Mouse (Mus musculus) hindbrain, postnatal 0 days (tissue): ENCODE results near the gene Slc35f1. TPM values are rescaled to one million over a fixed set of nuclear protein-coding genes. Genes with fewer than 3 reads are reported as not detected.

ENCODE experiments used
- ATAC-seq: fragments of 200-750 bp; cut with Nextera tagmentation; 2 replicates; pipeline ENCODE4 v1.8.0; 2017; ENCODE audit warnings: mild to moderate bottlenecking, moderate TSS enrichment, moderate library complexity
- DNase-seq: peaks from one replicate; pipeline ENCODE4 v3.0.0-alpha.2; 2015; ENCODE audit warnings: low spot score
- H3K27ac ChIP-seq: fragments of 300-500 bp; sonication (generic); 2 replicates; pipeline ENCODE4 v1.5.1; 2014; ENCODE audit warnings: mild to moderate bottlenecking
- H3K27me3 ChIP-seq: fragments of 300-500 bp; sonication (generic); 2 replicates; pipeline ENCODE4 v1.6.1; 2014; ENCODE audit warnings: low read length, mixed read lengths; ENCODE audit not compliant: insufficient read depth
- H3K36me3 ChIP-seq: fragments of 300-500 bp; sonication (generic); 2 replicates; pipeline ENCODE4 v1.6.1; 2014; ENCODE audit warnings: low read length, mixed read lengths; ENCODE audit not compliant: insufficient read depth
- H3K4me1 ChIP-seq: fragments of 300-500 bp; sonication (generic); 2 replicates; pipeline ENCODE4 v1.6.1; 2014; ENCODE audit warnings: antibody characterized with exemption, low read length, mixed read lengths; ENCODE audit not compliant: insufficient read depth
- H3K4me2 ChIP-seq: fragments of 300-500 bp; sonication (generic); 2 replicates; pipeline ENCODE4 v1.6.1; 2014; ENCODE audit warnings: low read depth, mild to moderate bottlenecking, low read length, moderate library complexity, mixed read lengths
- H3K4me3 ChIP-seq: fragments of 300-500 bp; sonication (generic); 2 replicates; pipeline ENCODE4 v1.5.1; 2014; ENCODE audit warnings: low read length
- H3K9ac ChIP-seq: fragments of 300-500 bp; sonication (generic); replicated peaks from 2 replicates; pipeline ENCODE4 v1.6.1; 2014; ENCODE audit warnings: mild to moderate bottlenecking, low read length, moderate library complexity, mixed read lengths
- H3K9me3 ChIP-seq: fragments of 300-500 bp; sonication (generic); 2 replicates; pipeline ENCODE4 v1.6.1; 2016; ENCODE audit warnings: low read length, mixed read lengths
- CTCF ChIP-seq: IDR thresholded peaks from 2 replicates; pipeline ENCODE4 v1.5.1; 2016; ENCODE audit warnings: antibody characterized with exemption, control low read depth, low read depth
- WGBS: fragments of 180-500 bp; shearing (Covaris S2); extraction: QIAGEN DNeasy Blood & Tissue Kit; methylation state at CpG from one replicate; pipeline ENCODE4 v1.1.7; 2014; 5-methylcytosine and 5-hydroxymethylcytosine counted together
- polyA plus RNA-seq: library from polyadenylated mRNA; unstranded; fragments of >200 nt; fragmentation: Nextera tagmentation; extraction: Ambion mirVana; gene quantifications from 2 replicates; pipeline ENCODE4 v1.2.1, GENCODE M21; 2015
- total RNA-seq: library from RNA; depleted of rRNA; stranded (reverse); fragments of >200 nt; gene quantifications from 2 replicates; pipeline ENCODE4 v1.2.3, GENCODE M21; 2014

Gene Slc35f1
- total and polyA plus RNA-seq, 2 experiments from 2014 or later: 31.7 to 83.3 TPM

DNA sequence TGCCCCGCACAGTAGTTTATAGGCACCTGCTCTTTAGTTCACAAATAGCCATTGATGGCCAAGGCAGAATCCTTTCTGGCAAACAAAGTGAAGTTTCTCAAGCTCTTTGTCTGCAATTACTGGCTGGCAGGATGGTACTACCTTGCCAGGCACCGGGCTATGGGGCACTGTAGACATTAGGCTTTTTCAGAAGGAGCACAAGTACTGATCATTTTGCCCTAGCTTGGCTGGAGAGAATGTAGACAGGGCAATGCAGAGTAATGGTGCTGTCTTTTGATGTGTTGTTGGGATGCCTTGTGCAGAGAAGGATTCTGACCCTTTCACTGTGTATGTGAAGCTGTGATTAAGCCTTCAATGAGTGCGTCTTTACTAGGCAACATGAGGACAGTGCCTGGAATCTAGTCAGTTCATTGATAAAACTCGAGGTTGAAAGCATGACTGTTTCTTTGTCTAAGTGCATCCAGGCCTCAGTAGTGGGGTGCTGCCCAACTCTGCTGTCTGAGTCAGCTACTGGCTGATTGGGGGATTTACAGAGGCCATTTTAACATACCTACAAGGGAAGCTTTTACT is 57.8 kb downstream of the Slc35f1 start:
- Histone ChIP-seq H3K36me3 (no peaks in the 10 kb centered on the region), H3K27me3 (no peaks in the 10 kb centered on the region), H3K27ac (no peak overlapping the region), H3K9me3 (no peaks in the 10 kb centered on the region), H3K9ac (no peak overlapping the region), H3K4me3 (no peak overlapping the region), H3K4me2 (no peak overlapping the region), H3K4me1 (peaks cover 5% of the 10 kb centered on the region; the same call in 1 of the 2 replicates)
- peak; percentile 88 for ATAC-seq
- WGBS: 45% methylated on average over 4 of the region's 4 CpGs
- peak; percentile 38 for DNase-seq
- no peak for TF ChIP-seq CTCF

- Histone ChIP-seq H3K4me2 (no peak overlapping the region), H3K4me3 (no peak overlapping the region), H3K9me3 (no peaks in the 10 kb centered on the region), H3K27me3 (no peaks in the 10 kb centered on the region), H3K36me3 (no peaks in the 10 kb centered on the region), H3K9ac (no peak overlapping the region), H3K4me1 (no peaks in the 10 kb centered on the region), H3K27ac (no peak overlapping the region)
- ATAC-seq: no peak
- WGBS: 59% methylated on average over 13 of the region's 13 CpGs
- no peak for TF ChIP-seq CTCF
- DNase-seq: no peak
These were observed 65.8 kb downstream of the Slc35f1 start for GRCm38 (mm10) chr10:52755949-52756679.

- H3K27me3 ChIP-seq: no peaks in the 10 kb centered on the region
- WGBS: 82% methylated on average over 4 of the region's 4 CpGs
- H3K9ac ChIP-seq: no peak overlapping the region
- no peak for DNase-seq
- no peak overlapping the region for H3K4me3 ChIP-seq
- TF ChIP-seq CTCF: no peak
- no peak for ATAC-seq
- no peaks in the 10 kb centered on the region for H3K9me3 ChIP-seq
- H3K4me1 ChIP-seq: no peaks in the 10 kb centered on the region
- no peak overlapping the region for H3K27ac ChIP-seq
- no peaks in the 10 kb centered on the region for H3K36me3 ChIP-seq
- H3K4me2 ChIP-seq: no peak overlapping the region
These were observed 67.3 kb downstream of the Slc35f1 start for GRCm38 (mm10) chr10:52757496-52758260.

- peak; percentile 70 for TF ChIP-seq CTCF
- Histone ChIP-seq H3K27me3 (no peaks in the 10 kb centered on the region), H3K4me1 (no peaks in the 10 kb centered on the region), H3K36me3 (no peaks in the 10 kb centered on the region), H3K9me3 (no peaks in the 10 kb centered on the region), H3K4me2 (no peak overlapping the region), H3K9ac (no peak overlapping the region), H3K27ac (no peak overlapping the region), H3K4me3 (no peak overlapping the region)
- 30% methylated on average over 4 of the region's 4 CpGs for WGBS
- DNase-seq (peak; percentile 77), ATAC-seq (no peak)
These were observed 68.3 kb downstream of the Slc35f1 start for GRCm38 (mm10) chr10:52758589-52758988.

GRCm38 (mm10) chr10:52760527-52760926 is 70.2 kb downstream of the Slc35f1 start:
- H3K9me3 ChIP-seq: no peaks in the 10 kb centered on the region
- H3K4me1 ChIP-seq: no peaks in the 10 kb centered on the region
- TF ChIP-seq CTCF: no peak
- H3K4me2 ChIP-seq: no peak overlapping the region
- H3K27me3 ChIP-seq: no peaks in the 10 kb centered on the region
- H3K9ac ChIP-seq: no peak overlapping the region
- no peak overlapping the region for H3K27ac ChIP-seq
- DNase-seq (no peak), ATAC-seq (no peak)
- WGBS: 91% methylated on average over 1 of the region's 1 CpGs
- H3K36me3 ChIP-seq: no peaks in the 10 kb centered on the region
- H3K4me3 ChIP-seq: no peak overlapping the region

DNA sequence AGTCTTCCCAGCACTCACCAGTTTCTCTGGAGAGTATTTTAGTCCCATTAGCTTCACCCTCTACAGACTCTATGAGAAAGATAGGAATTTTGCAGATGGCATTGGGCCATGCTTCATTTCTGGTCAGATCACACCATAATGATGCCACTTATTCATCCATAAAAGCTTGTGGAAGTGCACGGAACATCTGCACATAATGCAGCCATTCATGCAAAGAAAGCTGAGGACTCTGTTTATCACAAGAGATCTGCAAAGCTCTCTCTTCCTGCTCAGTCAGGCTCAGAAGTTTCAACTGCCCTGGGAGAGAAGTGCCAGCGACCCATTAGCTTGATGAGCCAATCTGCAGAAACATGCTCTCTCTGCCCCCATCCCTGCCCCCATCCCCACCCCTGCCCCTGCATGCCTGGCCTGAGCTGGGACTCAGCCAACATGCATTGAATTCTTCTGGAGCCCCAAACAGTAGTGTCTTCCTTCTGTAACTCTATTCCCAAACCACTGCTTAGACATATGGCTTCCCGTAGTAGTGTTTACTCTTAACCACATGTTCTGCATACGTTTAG is 89.7 kb downstream of the Slc35f1 start:
- ATAC-seq (peak; percentile 59), DNase-seq (peak; percentile 23)
- H3K27ac ChIP-seq: no peak overlapping the region
- H3K9me3 ChIP-seq: no peaks in the 10 kb centered on the region
- no peak overlapping the region for H3K4me3 ChIP-seq
- no peak for TF ChIP-seq CTCF
- H3K4me1 ChIP-seq: no peaks in the 10 kb centered on the region
- H3K4me2 ChIP-seq: no peak overlapping the region
- H3K9ac ChIP-seq: no peak overlapping the region
- WGBS: 42% methylated on average over 4 of the region's 4 CpGs
- H3K36me3 ChIP-seq: no peaks in the 10 kb centered on the region
- no peaks in the 10 kb centered on the region for H3K27me3 ChIP-seq
